Mouse (Mus musculus): ENCODE measurements around the gene Cep131.

Gene Cep131

DNA sequence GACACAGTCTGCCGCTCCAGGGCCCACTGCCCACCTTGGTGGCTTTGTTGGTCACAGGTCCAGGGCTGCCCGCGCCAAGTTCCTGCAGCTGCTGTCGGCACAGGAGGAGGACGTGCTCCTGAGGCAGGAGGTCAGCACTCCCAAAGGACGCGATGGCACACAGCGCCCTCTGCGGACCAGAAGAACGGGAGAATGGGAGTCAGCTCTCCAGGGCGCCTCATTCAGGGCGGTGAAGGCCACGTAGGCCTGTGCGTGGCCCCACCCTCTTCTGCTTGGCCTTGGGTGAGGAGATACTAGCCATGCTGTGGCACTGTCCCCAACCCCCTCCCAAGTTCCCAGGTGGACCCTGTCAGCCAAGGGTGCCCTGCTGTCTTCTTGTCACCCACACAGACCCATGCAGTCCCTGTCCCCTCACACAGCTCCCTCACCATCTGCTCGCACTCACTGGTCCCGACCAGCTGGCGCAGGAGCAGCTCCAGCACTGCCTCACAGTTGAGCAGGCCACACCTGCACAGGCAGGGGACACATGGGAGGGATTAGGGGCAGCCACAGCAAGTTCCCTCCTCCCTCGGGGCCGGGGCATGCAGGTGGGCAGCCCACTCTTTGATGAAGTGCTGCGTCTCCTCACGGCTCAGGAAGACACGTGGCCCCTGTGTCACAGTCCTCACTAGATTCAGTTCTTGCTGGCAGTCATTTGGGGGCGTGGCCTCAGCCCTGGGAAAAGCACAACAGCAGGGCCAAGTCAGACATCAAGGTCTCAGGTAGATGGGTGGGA is 6.4 kb upstream of the Cep131 start:
- DNase-seq (ENCODE audit: low spot score) = no peak

DNA sequence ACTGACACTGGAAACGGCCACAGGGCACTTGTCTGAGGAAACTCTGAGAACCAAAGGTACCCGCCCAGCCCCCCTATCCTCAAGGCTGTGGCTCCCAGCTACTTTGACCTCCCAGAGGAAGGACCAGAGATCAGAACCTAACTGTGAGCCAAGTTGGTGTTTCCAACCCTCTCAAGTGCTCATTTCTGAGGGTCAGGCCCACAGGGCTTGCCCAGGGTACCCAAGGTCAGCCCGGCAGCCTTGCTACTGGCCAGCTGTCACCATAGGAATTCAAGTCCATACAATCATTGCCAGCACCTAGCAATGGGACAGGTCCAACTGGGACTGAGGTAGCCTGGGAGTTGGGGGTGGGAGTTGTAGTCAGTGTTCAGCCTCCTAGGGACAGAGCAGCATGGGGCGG is 4.0 kb upstream of the Cep131 start:
- DNase-seq (ENCODE audit: low spot score) = no peak

DNA sequence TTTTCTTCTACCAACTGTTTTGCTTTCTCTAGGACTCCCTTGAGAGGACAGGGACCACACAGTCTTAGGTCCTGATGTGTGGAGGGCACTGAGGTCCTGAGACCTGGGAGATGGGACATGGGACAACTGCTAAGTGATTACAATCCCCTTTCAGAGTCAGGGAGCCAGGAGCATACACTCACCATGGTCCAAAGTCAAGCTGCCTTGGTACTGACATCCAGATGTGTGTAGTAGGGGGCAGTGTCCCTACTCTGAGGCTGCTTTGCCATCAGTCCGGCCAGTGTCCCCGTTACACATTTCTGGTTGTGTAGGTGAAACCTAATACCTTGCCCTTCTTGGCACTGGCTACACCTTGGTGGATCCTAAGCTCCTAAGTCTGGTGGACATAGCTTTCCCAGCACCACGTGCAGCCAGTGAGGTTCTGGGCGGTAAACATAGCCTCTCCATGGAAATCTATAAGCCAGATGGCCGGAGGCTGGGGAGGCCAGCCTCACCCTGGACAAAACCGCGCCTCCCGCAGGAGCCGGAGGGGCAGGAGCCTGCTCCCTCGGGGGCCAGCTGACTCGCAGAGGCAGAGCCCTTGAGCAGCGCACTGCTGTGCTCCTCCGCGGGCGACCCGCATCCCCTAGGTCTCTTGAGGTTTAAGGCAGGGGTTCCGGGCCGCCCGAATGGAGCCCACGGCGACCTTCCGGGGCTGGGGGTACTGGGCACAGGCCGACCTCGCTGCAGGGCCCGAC is 568 bp downstream of the Cep131 start:
- peak; percentile 17 for DNase-seq (ENCODE audit: low spot score)

DNA sequence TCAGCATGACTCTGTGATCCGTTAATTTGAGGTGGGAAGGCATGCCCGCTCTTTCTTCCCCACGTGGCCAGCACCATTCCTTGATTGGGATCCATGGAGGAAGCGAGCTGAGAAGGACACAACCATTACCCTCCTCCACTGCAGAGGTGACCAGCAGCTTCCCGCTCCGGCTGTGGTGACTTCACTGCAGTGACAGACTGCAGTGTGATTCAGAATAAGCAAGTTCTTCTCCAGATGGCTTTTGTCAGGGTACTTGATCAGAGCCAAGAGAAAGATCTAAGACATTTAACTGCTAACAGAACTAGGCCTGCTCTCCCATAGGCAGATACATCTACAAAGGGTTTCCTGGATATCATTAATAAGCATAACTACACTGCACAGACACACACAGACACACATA is 6.3 kb downstream of the Cep131 start:
- no peak for DNase-seq (ENCODE audit: low spot score)

DNA sequence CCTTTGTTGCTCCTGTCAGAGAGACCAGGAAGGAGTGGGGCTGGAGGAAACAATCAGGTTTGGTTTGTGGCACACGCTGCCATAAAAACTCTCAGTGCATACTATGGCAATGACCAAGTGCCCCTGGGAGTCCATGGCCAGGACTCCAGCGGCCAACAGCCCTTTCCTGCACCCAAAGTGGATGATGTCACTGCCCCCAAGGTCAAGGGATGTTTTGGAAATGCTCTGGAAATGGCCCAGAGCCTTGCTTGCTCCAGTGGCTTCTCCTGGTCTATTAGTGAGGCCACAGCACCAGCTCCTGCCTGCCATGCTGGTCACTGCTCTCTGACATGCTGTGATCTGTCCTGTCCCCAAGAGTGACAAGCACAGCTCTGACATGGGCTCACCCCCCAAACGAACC is 10.4 kb downstream of the Cep131 start:
- no peak for DNase-seq (ENCODE audit: low spot score)

DNA sequence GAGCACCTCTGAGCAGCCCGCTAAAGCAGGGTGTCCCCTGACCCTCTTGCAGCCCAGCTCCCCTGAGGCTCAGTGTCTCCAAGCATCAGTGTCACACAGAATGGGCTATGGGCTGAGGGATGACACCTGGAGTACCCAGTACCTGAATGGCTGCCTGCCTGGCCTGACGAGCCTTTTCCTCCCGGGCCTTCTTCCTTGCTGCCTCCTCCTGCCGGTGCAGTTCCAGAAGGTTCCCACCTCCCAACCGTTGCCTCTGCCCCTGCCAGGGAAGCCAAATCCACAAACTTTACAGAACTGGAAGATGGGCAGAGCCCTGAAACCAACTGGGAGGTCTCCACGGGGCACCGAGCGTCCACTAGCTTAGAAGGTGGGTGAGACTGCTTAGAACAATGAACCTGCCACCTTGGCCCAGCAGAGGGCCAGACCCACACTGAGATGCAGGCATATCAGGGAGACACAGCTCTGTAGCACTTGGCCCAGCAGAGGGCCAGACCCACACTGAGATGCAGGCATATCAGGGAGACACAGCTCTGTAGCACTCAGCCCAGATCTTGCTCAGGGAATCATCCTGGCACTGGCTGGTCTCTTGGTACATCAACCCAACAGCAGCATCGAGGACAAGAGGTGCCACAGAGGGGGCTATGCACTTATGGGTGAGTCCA is 13.5 kb downstream of the Cep131 start:
- DNase-seq (ENCODE audit: low spot score) = no peak

DNA sequence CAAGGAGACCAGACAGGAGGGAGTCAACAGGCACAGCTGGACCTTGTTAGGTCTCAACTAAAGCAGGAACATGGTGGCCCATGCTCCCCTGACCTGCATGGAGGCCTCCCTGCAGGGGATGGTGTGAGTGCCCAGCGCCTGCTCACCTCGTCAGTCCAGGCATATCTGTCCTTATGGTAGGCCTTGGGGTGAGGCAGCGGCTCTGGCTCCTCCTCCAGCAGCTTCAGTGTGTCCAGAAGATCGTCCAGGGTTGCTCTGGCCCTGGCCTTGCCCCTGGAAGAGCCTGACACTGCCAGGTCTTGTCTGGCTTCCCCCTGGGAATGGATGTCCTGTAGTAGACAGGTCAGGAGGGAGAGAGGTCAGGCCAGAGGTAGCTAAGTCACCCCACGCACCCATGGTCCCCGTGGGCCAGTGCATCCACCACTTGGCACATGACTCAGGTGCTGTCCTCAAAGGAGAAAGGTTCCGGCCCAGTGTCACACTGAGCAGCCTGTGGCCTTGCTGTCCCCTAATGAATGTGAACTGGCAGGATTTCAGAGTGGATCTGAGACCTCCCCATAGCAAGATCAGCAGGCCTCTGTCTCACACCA is 14.8 kb downstream of the Cep131 start:
- DNase-seq (ENCODE audit: low spot score) = no peak

DNA sequence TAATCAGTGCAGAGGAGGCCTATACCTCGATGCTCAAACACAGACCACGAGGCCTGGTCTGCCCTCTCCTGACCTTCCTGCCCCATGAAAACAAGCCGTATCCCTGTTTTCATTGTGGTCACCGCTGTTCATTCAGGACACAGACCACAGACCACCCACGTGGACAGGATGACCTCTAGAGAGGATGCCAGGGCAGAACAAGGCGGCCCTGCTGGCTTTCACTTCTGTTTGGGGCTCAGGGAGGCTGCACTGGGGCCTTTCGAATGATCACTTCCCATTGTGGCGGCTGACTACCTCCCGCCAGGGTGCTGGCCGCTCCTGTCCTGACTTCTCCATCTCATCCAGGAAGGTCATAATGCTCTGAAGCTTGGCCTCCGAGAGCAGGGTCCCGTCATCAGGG is 15.6 kb downstream of the Cep131 start:
- DNase-seq (ENCODE audit: low spot score) = no peak

DNA sequence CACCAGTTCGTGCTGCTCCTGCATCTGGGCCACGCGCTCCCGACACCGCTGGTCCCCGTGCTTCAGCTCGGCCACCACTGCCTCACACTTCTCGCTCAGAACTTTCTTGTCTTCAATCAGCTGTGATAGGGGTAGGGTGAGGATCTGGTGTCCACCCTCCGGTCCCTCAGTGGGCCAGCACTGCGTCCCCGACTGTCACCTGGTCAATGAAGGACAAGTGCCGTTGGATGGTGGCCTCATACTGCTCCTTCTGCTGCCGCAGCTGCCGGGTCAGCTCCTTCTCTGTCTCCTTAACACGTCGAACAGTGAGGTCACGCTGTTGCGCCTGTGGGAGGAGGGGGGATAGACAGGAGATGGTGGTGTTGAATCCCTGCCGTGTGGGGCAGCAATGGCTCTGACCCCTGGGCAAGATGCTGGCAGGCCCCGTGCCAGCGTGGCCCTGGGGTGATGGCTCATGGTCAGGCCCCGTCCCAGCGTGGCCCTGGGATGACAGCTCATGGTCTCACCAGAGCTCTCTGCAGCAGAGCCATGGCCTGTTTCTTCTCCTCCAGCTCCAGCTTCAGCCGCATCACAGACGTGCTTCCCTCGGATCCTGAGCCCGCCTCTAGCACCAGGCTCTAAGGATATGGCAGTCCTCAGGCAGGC is 16.2 kb downstream of the Cep131 start:
- DNase-seq (ENCODE audit: low spot score) = no peak

DNA sequence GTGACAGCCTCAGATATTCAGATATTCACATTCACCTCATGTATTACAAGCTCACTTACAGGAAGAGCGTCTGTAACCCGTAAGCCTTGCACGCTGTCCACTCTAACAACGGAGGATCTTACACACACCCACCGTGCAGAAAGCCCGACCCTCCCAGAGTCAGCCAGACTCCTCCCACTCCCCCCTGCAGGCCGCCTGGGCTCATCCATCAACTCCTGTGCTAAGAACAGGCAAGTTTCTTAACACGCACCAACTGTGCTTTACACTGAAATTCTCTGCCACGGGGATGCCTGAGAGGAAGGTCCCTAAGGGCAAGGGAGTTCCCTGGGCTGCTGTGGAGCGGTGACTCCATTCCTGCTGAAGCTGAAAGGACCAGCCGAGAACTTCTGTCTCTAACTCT is 17.4 kb downstream of the Cep131 start:
- no peak for DNase-seq (ENCODE audit: low spot score)

DNA sequence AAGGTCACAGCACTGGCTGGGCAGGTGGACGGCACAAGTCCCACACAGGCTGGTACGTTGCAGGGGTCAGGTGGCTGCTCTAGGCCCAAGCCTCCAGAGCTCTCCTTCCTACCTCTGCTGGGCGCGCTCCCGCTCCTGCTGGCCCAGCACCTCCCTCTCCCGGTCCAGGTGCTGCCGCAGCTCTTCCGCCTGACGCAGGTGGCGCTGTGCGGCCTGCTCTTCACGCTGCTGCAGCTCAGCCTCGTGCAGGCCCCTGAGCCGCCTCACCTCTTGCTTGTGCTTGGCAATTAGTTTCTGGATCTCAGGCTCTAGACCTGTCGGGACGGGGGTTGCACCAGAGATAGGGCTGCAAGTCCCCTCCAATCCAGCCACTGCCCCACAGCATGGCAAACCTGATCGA is 18.8 kb downstream of the Cep131 start:
- DNase-seq (ENCODE audit: low spot score) = no peak

DNA sequence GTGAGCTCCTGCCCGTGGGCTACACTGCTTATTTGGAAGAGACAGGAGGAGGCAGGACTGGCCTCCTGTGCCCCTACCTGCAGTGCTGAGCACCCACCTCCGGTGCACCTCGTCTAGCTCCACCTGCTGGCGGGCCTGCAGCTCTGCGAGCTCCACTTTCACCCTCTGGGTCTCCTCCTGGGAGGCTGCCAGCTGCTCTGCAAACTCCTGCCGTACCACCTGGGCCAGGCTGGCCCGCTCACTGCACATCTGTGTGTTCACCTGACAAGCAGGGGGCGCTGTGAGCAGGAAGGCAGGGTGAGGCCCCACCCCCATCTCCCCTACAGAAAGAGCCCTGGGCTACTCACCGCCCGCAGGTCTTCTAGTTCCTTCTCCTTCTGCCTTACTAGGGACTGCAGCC is 21.3 kb downstream of the Cep131 start:
- peak; percentile 31 for DNase-seq (ENCODE audit: low spot score)

DNA sequence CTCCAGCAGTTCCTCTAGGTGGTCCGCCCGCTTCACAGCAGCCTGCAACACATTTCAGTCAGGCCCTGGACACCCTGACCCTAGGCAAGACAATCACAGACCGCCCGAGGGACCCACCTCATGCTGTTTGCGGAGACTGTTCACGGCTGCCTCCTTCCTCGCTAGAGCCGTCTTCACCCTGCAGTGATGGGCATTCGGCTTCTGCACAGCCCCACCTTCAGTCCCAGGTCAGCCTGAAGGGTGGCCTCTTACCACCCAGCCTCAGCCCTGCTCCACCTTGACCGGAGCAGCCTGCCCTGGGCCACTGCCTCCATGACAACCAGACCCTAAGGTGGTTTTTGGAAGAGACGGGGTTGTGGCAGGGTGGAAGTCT is 22.0 kb downstream of the Cep131 start:
- no peak for DNase-seq (ENCODE audit: low spot score)

DNA sequence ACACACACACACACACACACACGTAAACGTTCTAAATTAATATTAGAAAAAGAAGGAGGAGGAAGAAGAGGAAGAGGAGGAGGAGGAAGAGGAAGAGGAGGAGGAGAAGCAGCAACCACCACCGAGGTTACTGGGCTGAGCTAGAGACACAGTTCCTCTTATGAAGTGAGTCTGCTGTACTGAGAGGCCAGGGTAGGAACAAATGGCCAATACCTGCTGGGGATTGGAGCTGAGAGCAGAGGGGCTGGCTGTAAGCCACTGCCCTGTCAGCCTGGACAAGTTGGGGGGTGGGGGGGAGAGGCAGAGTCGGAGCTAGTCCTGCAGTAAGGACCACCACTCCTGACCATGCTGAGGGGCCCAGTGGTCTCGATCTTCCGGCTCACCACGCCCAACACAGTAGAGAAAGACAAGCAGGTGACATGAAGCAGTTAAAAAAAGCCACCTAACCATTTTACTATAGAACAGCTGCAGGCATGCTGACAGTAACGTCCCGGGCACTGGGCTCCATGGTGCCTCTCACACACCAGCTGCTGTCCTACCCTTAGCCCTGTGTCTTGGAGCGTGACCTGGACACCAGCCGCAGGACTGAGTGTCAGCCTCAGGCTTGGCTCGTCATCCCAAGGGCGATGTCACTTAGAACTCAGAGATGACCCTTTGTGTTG is 22.5 kb downstream of the Cep131 start:
- no peak for DNase-seq (ENCODE audit: low spot score)

DNA sequence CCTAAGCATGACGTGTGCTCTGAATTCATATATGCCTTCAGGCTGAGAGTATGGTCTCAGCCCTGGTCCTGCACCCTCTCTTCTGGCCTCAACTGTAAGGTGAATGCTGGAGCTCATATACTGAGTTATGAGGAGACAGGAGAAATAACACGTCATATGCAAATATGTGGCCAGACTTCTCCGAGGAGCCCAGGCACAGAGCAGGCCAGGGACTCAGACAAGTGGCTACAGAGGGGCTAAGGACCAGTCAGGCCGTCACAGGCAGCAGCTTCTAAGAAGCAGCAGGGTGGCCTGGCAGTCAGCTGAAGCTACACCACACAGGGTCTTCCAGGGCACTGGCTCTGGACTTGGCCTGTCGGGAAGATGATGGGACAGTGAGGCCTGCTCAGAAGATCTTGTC is 23.3 kb downstream of the Cep131 start:
- no peak for DNase-seq (ENCODE audit: low spot score)

DNA sequence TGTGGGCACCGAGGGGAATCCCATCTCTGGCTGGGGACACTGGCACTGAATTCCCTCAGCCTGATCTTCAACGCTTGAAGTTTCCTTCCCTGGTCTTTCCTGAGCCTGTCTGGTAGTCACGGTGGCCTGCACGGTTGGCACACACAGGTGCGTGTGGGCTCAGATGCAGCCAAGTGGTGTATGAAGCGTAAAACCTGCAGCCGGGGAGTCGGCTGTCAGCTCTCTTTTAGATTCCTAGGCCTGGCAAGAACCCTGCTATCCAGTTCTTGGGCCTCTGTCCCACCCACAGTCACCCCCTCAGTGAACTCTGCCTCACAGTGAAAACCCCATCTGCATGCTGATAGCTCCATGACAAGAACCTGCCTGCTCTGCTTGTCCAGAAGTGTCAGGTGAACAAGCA is 26.0 kb downstream of the Cep131 start:
- DNase-seq (ENCODE audit: low spot score) = no peak

DNA sequence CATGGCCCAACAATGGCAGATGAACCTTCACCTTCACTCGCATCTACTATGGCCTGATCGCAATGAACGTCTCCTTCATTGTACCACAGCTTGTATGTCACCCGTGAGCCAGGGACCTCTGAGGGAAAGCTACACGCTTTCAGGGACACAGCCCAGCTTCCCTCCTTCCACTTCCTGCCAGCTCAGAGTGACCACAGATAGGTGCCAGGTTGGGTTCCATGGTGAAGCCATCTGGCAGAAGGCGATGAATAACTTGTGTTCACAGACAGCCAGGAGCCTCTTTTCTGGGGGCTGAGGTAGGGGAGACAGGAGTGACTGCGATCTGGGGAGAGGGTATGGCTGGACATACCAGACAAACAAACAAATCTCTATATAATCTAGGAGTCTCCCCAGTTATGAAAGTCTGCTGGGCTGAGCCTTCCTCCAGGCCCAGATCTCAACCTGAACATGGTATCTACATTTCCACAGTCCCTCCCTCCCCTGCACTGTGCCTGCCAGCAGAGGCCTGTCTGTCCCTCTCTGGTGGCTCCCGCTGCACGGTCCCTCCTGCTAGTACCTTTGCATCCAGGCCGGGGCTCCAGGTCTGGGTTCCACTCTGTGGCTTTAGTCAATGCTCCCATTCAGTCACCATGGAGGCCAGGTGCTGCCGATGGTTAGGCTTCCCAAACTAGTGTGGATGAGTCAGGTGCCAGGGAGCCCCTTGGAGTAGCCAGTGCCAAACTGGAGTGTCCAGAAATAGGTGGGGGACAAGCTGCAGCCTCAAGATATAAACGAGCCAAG is 30.5 kb downstream of the Cep131 start:
- no peak for DNase-seq (ENCODE audit: low spot score)

DNA sequence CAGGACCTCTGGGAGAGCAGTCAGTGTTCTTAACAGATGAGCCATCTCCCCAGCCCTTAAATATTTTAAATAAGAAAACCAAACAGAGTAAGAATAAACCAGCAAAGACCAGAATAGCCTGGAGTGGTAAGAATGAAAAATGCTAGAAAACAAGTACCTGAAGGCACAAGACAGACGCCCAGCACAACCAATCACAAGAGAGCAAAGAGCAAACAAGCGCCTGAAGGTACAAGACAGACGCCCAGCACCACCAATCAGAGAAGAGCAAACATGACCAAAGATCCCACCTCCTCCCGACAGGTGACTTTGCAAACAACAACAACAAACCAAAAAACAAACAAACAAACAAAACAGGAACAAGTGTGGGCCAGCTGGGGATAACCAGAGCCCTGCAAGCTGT is 32.8 kb downstream of the Cep131 start:
- DNase-seq (ENCODE audit: low spot score) = no peak

DNA sequence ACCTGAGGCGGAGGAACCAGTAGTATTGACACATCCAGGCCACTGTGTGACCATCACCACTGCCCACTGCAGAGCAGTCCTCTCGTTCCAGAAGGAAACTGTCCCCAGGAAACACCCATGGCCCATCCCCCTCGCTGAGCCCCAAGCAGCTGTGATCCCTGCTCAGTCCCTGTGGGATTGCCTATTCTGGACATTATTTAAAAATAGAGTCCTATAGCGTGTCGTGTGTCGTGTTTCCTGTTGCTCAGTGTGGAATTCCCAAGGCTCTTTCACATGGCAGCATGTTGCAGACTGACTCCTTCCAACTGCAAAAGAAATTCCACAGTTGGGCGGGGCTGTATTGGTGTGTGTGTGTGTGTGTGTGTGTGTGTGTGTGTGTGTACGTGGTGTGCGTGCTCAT is 34.4 kb downstream of the Cep131 start:
- no peak for DNase-seq (ENCODE audit: low spot score)

DNA sequence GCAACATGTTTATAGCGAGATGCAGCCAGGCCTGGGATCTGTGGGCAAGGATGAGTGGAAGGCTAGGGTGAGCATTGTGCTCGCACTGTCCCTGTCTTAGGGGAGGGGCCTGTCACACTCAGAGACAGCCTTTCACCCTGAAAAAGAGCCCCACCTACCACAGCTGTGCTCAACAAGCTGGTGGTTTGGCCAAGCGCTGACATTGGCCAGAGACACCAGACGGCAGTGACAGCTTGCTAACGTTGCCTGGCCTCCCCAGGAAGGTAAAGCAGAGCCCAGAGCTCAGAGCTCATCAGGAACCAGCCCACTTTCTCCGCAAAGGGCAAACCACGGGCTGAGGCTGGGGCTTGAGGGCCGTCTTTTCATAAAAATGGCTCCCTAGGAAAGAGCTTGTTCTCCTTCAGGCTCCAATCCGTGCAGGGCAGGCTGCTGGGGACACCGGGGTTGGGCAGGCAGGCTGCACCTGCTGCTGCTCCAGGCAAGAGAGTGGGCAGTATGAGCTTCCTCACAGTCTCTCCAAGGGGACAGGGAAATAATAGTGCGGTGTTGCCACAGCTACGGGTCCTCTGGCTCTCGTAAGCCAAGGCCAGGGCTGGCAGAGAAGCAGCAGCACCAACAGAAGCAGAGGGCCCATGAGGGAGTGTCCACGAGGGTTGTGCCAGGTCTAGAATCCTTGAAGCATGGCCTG is 35.4 kb downstream of the Cep131 start:
- DNase-seq (ENCODE audit: low spot score) = no peak

DNA sequence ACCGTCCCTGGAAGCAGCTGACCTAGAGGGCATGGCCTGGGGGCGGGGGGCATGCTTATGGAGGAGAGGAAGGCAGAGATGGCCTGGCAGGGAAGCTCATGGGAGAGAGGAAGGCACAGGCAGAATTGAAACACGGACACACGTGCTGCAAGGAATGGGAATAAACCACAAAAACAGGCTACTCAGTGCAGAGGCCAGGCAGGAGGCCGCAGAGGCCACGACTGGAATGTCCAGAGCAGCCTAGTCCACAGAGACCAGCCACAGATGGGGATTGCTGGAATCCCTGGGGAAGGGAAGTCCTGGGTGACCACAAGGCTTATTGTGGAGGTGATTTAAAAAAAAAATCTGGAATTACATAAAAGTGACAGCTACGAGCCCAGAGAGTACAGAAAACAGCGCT is 37.6 kb downstream of the Cep131 start:
- DNase-seq (ENCODE audit: low spot score) = no peak

Measured in T-cell, adult 2 months (primary cell).